ENCODE assay signal across 8 mouse cellular contexts in genomic region chr6:38535788-38536187, GRCm38 (mm10). TPM values are rescaled to one million over a fixed set of nuclear protein-coding genes. Genes with fewer than 3 reads are reported as not detected.
DNase-seq lines count a peak whose midpoint lies in the region; ATAC-seq and TF ChIP-seq lines count a peak whose summit lies in the region.

No protein-coding gene starts in this region.

- no peak overlapping the region for H3K27ac ChIP-seq in liver, adult 2 months (replicated peaks; ENCODE audit: insufficient read depth, low read depth, low read length)
- H3K27ac ChIP-seq in forebrain, embryonic 14.5 days (ENCODE audit: low read depth, low read length): no peak overlapping the region
- H3K27ac ChIP-seq in limb, embryonic 13.5 days: no peak overlapping the region
- H3K27ac ChIP-seq in neural tube, embryonic 15.5 days (replicated peaks): peak overlapping the region; percentile 99

- H3K9me3 ChIP-seq in forebrain, embryonic 14.5 days (replicated peaks; ENCODE audit: control insufficient read depth, low read length): no peaks in the 10 kb centered on the region
- H3K9me3 ChIP-seq in limb, embryonic 13.5 days: no peaks in the 10 kb centered on the region
- H3K9me3 ChIP-seq in neural tube, embryonic 15.5 days (replicated peaks): no peaks in the 10 kb centered on the region

- 25% methylated on average over 1 of the region's 1 CpGs for WGBS in liver, adult 2 months
- WGBS in forebrain, embryonic 14.5 days: 78% methylated on average over 1 of the region's 1 CpGs
- 90% methylated on average over 1 of the region's 1 CpGs for WGBS in limb, embryonic 13.5 days
- 87% methylated on average over 1 of the region's 1 CpGs for WGBS in neural tube, embryonic 15.5 days

- H3K9ac ChIP-seq in liver, adult 2 months (ENCODE audit: low read depth, low read length): no peak overlapping the region
- H3K9ac ChIP-seq in forebrain, embryonic 14.5 days (ENCODE audit: low read length): peak overlapping the region; percentile 85; the same call in 1 of the 2 replicates
- no peak overlapping the region for H3K9ac ChIP-seq in limb, embryonic 13.5 days
- peak overlapping the region; percentile 93 for H3K9ac ChIP-seq in neural tube, embryonic 15.5 days (replicated peaks)

- H3K4me2 ChIP-seq in forebrain, embryonic 14.5 days (ENCODE audit: low read length): peak overlapping the region; percentile 54
- H3K4me2 ChIP-seq in limb, embryonic 13.5 days (replicated peaks): peak overlapping the region; percentile 61
- peak overlapping the region; percentile 53 for H3K4me2 ChIP-seq in neural tube, embryonic 15.5 days

- DNase-seq in liver, adult 2 months (ENCODE audit: extremely low read depth, low read depth, low spot score): peak; percentile 43
- DNase-seq in liver: no peak
- DNase-seq in forebrain, embryonic 14.5 days (ENCODE audit: low spot score): no peak
- no peak for DNase-seq in retina, embryonic 14.5 days (ENCODE audit: low spot score)
- no peak for DNase-seq in cerebellum, postnatal 25 days

- peaks cover 2% of the 10 kb centered on the region; the same call in 1 of the 2 replicates for H3K36me3 ChIP-seq in liver, adult 2 months (ENCODE audit: control insufficient read depth, insufficient read depth, low read length)
- peaks cover 9% of the 10 kb centered on the region for H3K36me3 ChIP-seq in forebrain, embryonic 14.5 days (ENCODE audit: control insufficient read depth, insufficient read depth, low read length)
- peaks cover 14% of the 10 kb centered on the region; the same call in 1 of the 2 replicates for H3K36me3 ChIP-seq in limb, embryonic 13.5 days
- H3K36me3 ChIP-seq in neural tube, embryonic 15.5 days: peaks cover 9% of the 10 kb centered on the region

- peaks cover 7% of the 10 kb centered on the region for H3K4me1 ChIP-seq in liver, adult 2 months (ENCODE audit: control insufficient read depth, insufficient read depth, low read length)
- H3K4me1 ChIP-seq in forebrain, embryonic 14.5 days (ENCODE audit: control insufficient read depth, insufficient read depth, low read length): no peaks in the 10 kb centered on the region
- peaks cover 10% of the 10 kb centered on the region; the same call in 1 of the 2 replicates for H3K4me1 ChIP-seq in limb, embryonic 13.5 days
- peaks cover 18% of the 10 kb centered on the region for H3K4me1 ChIP-seq in neural tube, embryonic 15.5 days

- no peaks in the 10 kb centered on the region for H3K79me2 ChIP-seq in liver, adult 2 months (ENCODE audit: control insufficient read depth, insufficient read depth, low read length)

- no peak for TF ChIP-seq CTCF in liver, adult 2 months (IDR thresholded peaks at IDR 0.05; ENCODE audit: low read depth, low read length)

- TF ChIP-seq POLR2A in liver, adult 2 months (IDR thresholded peaks at IDR 0.05; ENCODE audit: extremely low read depth, insufficient read depth, low read length): no peak

- no peak for ATAC-seq in forebrain, embryonic 14.5 days
- ATAC-seq in limb, embryonic 13.5 days (ENCODE audit: low FRiP score, low read depth): no peak
- ATAC-seq in neural tube, embryonic 15.5 days (ENCODE audit: low FRiP score): no peak
- ATAC-seq in frontal cortex, adult (ENCODE audit: low TSS enrichment): no peak

- no peaks in the 10 kb centered on the region for H3K27me3 ChIP-seq in liver, adult 2 months (ENCODE audit: control insufficient read depth, insufficient read depth, low read length)
- H3K27me3 ChIP-seq in forebrain, embryonic 14.5 days (replicated peaks; ENCODE audit: control insufficient read depth, insufficient read depth, low read length): no peaks in the 10 kb centered on the region
- H3K27me3 ChIP-seq in limb, embryonic 13.5 days: no peaks in the 10 kb centered on the region
- no peaks in the 10 kb centered on the region for H3K27me3 ChIP-seq in neural tube, embryonic 15.5 days (replicated peaks)

- no peak overlapping the region for H3K4me3 ChIP-seq in liver, adult 2 months (ENCODE audit: insufficient read depth, low read depth, low read length)
- H3K4me3 ChIP-seq in forebrain, embryonic 14.5 days (ENCODE audit: low read depth, low read length): peak overlapping the region; percentile 67
- H3K4me3 ChIP-seq in limb, embryonic 13.5 days: peak overlapping the region; percentile 78
- H3K4me3 ChIP-seq in neural tube, embryonic 15.5 days (replicated peaks): peak overlapping the region; percentile 90

RNA-seq across cellular contexts. Expression of gene Fmc1, which starts 2.5 kb away (rescaled TPM):
- total RNA-seq in liver, adult 2 months (2014; rRNA removed): 63.7 and 93.6 TPM in 2 replicates
- 219 and 299 TPM in 2 replicates for polyA plus RNA-seq in liver, adult 2 months (2012; rRNA removed)
- polyA plus RNA-seq in forebrain, embryonic 14.5 days (2014; fragmentation: Nextera tagmentation; extraction: Ambion mirVana): 152 and 179 TPM in 2 replicates
- polyA plus RNA-seq in limb, embryonic 13.5 days (2015; fragmentation: Nextera tagmentation; extraction: Ambion mirVana): 96.9 and 98.5 TPM in 2 replicates
- 218 and 249 TPM in 2 replicates for polyA plus RNA-seq in neural tube, embryonic 15.5 days (2015; fragmentation: Nextera tagmentation; extraction: Ambion mirVana)

RNA-seq across cellular contexts. Expression of gene Luc7l2, which starts 15.3 kb away (rescaled TPM):
- 96.2 and 128 TPM in 2 replicates for total RNA-seq in liver, adult 2 months (2014; rRNA removed)
- 12.8 and 20.0 TPM in 2 replicates for polyA plus RNA-seq in liver, adult 2 months (2012; rRNA removed)
- 22.8 and 32.5 TPM in 2 replicates for polyA plus RNA-seq in forebrain, embryonic 14.5 days (2014; fragmentation: Nextera tagmentation; extraction: Ambion mirVana)
- 62.8 and 64.3 TPM in 2 replicates for polyA plus RNA-seq in limb, embryonic 13.5 days (2015; fragmentation: Nextera tagmentation; extraction: Ambion mirVana)
- polyA plus RNA-seq in neural tube, embryonic 15.5 days (2015; fragmentation: Nextera tagmentation; extraction: Ambion mirVana): 42.1 and 48.2 TPM in 2 replicates

Comparison
In these comparisons a context has a peak if more than half of its experiments do, and no peak if none do; other contexts are left out.
1. H3K9ac ChIP-seq: peak in forebrain, embryonic 14.5 days (single experiment) and neural tube, embryonic 15.5 days (single experiment); none in liver, adult 2 months (single experiment) and limb, embryonic 13.5 days (single experiment).
2. Peak in every context shown above with its lines, with median percentiles within 50 percentile points of each other: H3K4me2 ChIP-seq.